Mouse (Mus musculus): ENCODE data around the gene Olfr430.
A peak's percentile ranks its signal among the peaks of the same experiment; 100 is the strongest.

Gene Olfr430

GRCm38 (mm10) chr1:174084031-174084430 is 17.6 kb downstream of the Olfr430 start, which contains the start of gene Olfr429:
TSS of gene Olfr429 (plus strand) at chr1:174084331.
- DNase-seq (ENCODE audit: low read depth, low spot score), result no peak
- Histone ChIP-seq H3K27me3 (ENCODE audit: control insufficient read depth, insufficient read depth, low read length, poor library complexity, severe bottlenecking) (no peaks in the 10 kb centered on the region), H3K36me3 (ENCODE audit: control insufficient read depth, insufficient read depth, low read length, poor library complexity, severe bottlenecking) (no peaks in the 10 kb centered on the region)

GRCm38 (mm10) chr1:174096591-174096990 is 30.2 kb downstream of the Olfr430 start, which contains the start of gene Olfr427:
TSS of gene Olfr427 (plus strand) at chr1:174096891.
- Histone ChIP-seq H3K36me3 (ENCODE audit: control insufficient read depth, insufficient read depth, low read length, poor library complexity, severe bottlenecking) (no peaks in the 10 kb centered on the region), H3K27me3 (ENCODE audit: control insufficient read depth, insufficient read depth, low read length, poor library complexity, severe bottlenecking) (no peaks in the 10 kb centered on the region)
- no peak for DNase-seq (ENCODE audit: low read depth, low spot score)

GRCm38 (mm10) chr1:174103735-174104134 is 37.3 kb downstream of the Olfr430 start:
- no peaks in the 10 kb centered on the region for H3K27me3 ChIP-seq (ENCODE audit: control insufficient read depth, insufficient read depth, low read length, poor library complexity, severe bottlenecking)
- H3K36me3 ChIP-seq (ENCODE audit: control insufficient read depth, insufficient read depth, low read length, poor library complexity, severe bottlenecking), result no peaks in the 10 kb centered on the region
- peak; percentile 45 for DNase-seq (ENCODE audit: low read depth, low spot score)

GRCm38 (mm10) chr1:174121062-174121461 is 54.7 kb downstream of the Olfr430 start, which contains the start of gene Olfr231:
TSS of gene Olfr231 (minus strand) at chr1:174121162.
- no peaks in the 10 kb centered on the region for H3K27me3 ChIP-seq (ENCODE audit: control insufficient read depth, insufficient read depth, low read length, poor library complexity, severe bottlenecking)
- DNase-seq (ENCODE audit: low read depth, low spot score), result no peak
- no peaks in the 10 kb centered on the region for H3K36me3 ChIP-seq (ENCODE audit: control insufficient read depth, insufficient read depth, low read length, poor library complexity, severe bottlenecking)
